Mouse (Mus musculus): Measurements from ENCODE around the gene Psmc5.

Gene Psmc5

GRCm38 (mm10) chr11:106269060-106269431 lies 13.1 kb downstream of the Psmc5 start:
- DNase-seq (ENCODE audit: low read depth): no peak

- no peak for DNase-seq (ENCODE audit: low read depth)
Observed at GRCm38 (mm10) chr11:106271131-106271793, 15.3 kb downstream of the Psmc5 start.

GRCm38 (mm10) chr11:106271794-106272643 lies 16.1 kb downstream of the Psmc5 start:
- no peak for DNase-seq (ENCODE audit: low read depth)

- DNase-seq (ENCODE audit: low read depth): peak; percentile 99
Observed at GRCm38 (mm10) chr11:106272644-106273310, 16.8 kb downstream of the Psmc5 start, which contains the start of gene Smarcd2. TSS of gene Smarcd2 (minus strand) at chr11:106272972.

GRCm38 (mm10) chr11:106273311-106273684 lies 17.3 kb downstream of the Psmc5 start:
- DNase-seq (ENCODE audit: low read depth): no peak

GRCm38 (mm10) chr11:106273811-106274210 lies 17.9 kb downstream of the Psmc5 start:
- no peak for DNase-seq (ENCODE audit: low read depth)

GRCm38 (mm10) chr11:106274374-106274773 lies 18.4 kb downstream of the Psmc5 start:
- no peak for DNase-seq (ENCODE audit: low read depth)

GRCm38 (mm10) chr11:106274971-106275411 lies 19.0 kb downstream of the Psmc5 start:
- no peak for DNase-seq (ENCODE audit: low read depth)

GRCm38 (mm10) chr11:106276454-106276853 lies 20.5 kb downstream of the Psmc5 start, which contains the start of gene Tcam1:
TSS of gene Tcam1 (plus strand) at chr11:106276672.
- DNase-seq (ENCODE audit: low read depth): peak; percentile 99

- DNase-seq (ENCODE audit: low read depth): no peak
Observed at GRCm38 (mm10) chr11:106282452-106282851, 26.5 kb downstream of the Psmc5 start.

- no peak for DNase-seq (ENCODE audit: low read depth)
Observed at GRCm38 (mm10) chr11:106283371-106283770, 27.4 kb downstream of the Psmc5 start.

- no peak for DNase-seq (ENCODE audit: low read depth)
Observed at GRCm38 (mm10) chr11:106284126-106284525, 28.2 kb downstream of the Psmc5 start.

- DNase-seq (ENCODE audit: low read depth): no peak
Observed at GRCm38 (mm10) chr11:106286206-106286605, 30.3 kb downstream of the Psmc5 start.

GRCm38 (mm10) chr11:106286987-106287386 lies 31.0 kb downstream of the Psmc5 start:
- DNase-seq (ENCODE audit: low read depth): no peak

- peak; percentile 22 for DNase-seq (ENCODE audit: low read depth)
Observed at GRCm38 (mm10) chr11:106289369-106289768, 33.4 kb downstream of the Psmc5 start.

- DNase-seq (ENCODE audit: low read depth): no peak
Observed at GRCm38 (mm10) chr11:106290376-106290775, 34.4 kb downstream of the Psmc5 start.

GRCm38 (mm10) chr11:106291861-106292260 lies 35.9 kb downstream of the Psmc5 start:
- DNase-seq (ENCODE audit: low read depth): no peak

GRCm38 (mm10) chr11:106301765-106302164 lies 45.8 kb downstream of the Psmc5 start, which contains the start of gene Gh:
TSS of gene Gh (minus strand) at chr11:106301865.
- no peak for DNase-seq (ENCODE audit: low read depth)

GRCm38 (mm10) chr11:106302634-106303033 lies 46.7 kb downstream of the Psmc5 start:
- peak; percentile 87 for DNase-seq (ENCODE audit: low read depth)

- peak; percentile 38 for DNase-seq (ENCODE audit: low read depth)
Observed at GRCm38 (mm10) chr11:106305348-106306064, 49.6 kb downstream of the Psmc5 start.

- no peak for DNase-seq (ENCODE audit: low read depth)
Observed at GRCm38 (mm10) chr11:106306065-106306385, 50.1 kb downstream of the Psmc5 start.

- no peak for DNase-seq (ENCODE audit: low read depth)
Observed at GRCm38 (mm10) chr11:106306758-106307157, 50.8 kb downstream of the Psmc5 start.
